Mouse (Mus musculus): ENCODE measurements around the gene Scgb2b18.
"Not testable (repeated sequence)": the region's sequence is repeated elsewhere in the genome, so short reads cannot be mapped to it uniquely, and the experiment has no call there.

DNA sequence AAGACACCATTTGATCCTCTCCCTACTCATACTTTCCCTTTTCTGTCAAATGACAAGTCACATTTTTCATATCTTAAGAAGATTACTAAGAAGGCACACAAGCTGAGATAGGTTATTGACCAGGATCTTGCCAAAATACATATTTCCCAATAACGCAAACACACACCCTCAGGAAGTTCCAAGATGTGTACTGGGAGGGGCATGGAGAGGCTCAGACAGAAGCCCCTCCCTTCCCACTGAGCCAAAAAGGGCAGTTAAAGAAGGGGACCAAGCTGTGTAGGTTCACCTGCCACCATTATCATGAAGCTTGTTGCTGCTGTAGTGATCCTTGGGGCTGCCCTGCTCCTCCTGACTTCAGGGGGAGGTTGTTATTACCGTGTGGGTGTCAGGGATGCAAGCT is 11.6 kb upstream of the Scgb2b18 start, which contains the start of gene Scgb1b18:
- not testable (repeated sequence) for TF ChIP-seq CTCF (IDR thresholded peaks at IDR 0.05; ENCODE audit: borderline replicate concordance, control insufficient read depth, extremely low read depth, insufficient read depth, low read length, poor library complexity); POLR2A (IDR thresholded peaks at IDR 0.05; ENCODE audit: control insufficient read depth, extremely low read depth, insufficient read depth, low read length, poor library complexity)

All from thymus, adult 2 months (tissue).